Mouse (Mus musculus) hindbrain, embryonic 15.5 days (tissue): ENCODE measurements at regions not wholly inside any gene's neighbourhood (a gene's known extent, or its start where the extent isn't known, plus 50 kb on each side); places are given as distances from the start of the nearest gene placed in this dataset.

Experiments
- ATAC-seq: fragments of 200-750 bp; cut with Nextera tagmentation; 2 replicates; pipeline ENCODE4 v1.8.0; 2017; ENCODE audit warnings: low read depth, moderate number of reproducible peaks, moderate TSS enrichment; ENCODE audit not compliant: low FRiP score
- H3K27ac ChIP-seq: fragments of 300-500 bp; sonication (generic); replicated peaks from 2 replicates; pipeline ENCODE4 v1.5.1; 2015; ENCODE audit warnings: mild to moderate bottlenecking, inconsistent platforms
- H3K27me3 ChIP-seq: fragments of 300-500 bp; sonication (generic); 2 replicates; pipeline ENCODE4 v1.6.1; 2015; ENCODE audit warnings: control low read depth, inconsistent platforms
- H3K36me3 ChIP-seq: fragments of 300-500 bp; sonication (generic); 2 replicates; pipeline ENCODE4 v1.6.1; 2015; ENCODE audit warnings: control low read depth, inconsistent platforms
- H3K4me1 ChIP-seq: fragments of 300-500 bp; sonication (generic); replicated peaks from 2 replicates; pipeline ENCODE4 v1.6.1; 2015; ENCODE audit warnings: control low read depth, inconsistent platforms
- H3K4me2 ChIP-seq: fragments of 300-500 bp; sonication (generic); 2 replicates; pipeline ENCODE4 v1.6.1; 2015; ENCODE audit warnings: moderate library complexity, mild to moderate bottlenecking, inconsistent platforms
- H3K4me3 ChIP-seq: fragments of 300-500 bp; sonication (generic); 2 replicates; pipeline ENCODE4 v1.5.1; 2015; ENCODE audit warnings: mild to moderate bottlenecking, inconsistent platforms
- H3K9ac ChIP-seq: fragments of 300-500 bp; sonication (generic); 2 replicates; pipeline ENCODE4 v1.6.1; 2015; ENCODE audit warnings: inconsistent platforms
- H3K9me3 ChIP-seq: fragments of 300-500 bp; sonication (generic); 2 replicates; pipeline ENCODE4 v1.6.1; 2016; ENCODE audit warnings: control low read depth, inconsistent platforms
- WGBS: fragments of 180-500 bp; shearing (Covaris S2); methylation state at CpG from one replicate; pipeline ENCODE4 v1.1.7; 2015; 5-methylcytosine and 5-hydroxymethylcytosine counted together

DNA sequence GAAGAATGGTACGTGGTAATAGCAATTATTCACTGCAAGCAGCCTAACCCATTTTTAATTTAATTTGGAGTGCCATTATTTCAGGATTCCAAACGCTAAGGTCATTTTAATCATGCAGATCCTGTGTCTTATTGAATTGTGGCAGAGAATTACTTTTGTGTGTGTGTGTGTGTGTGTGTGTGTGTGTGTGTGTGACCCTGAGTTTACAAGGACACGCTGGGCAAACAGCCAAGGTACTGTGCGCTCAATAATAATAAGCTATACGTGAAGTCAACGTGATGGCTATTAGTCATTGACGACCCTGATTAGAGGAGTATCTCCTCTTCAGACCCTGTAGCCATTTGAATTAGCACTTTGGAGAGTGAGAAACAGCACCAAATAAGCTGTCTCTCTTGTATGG is 144.1 kb downstream of the Klf7 start:
- Histone ChIP-seq H3K36me3 (no peaks in the 10 kb centered on the region), H3K27ac (no peak overlapping the region), H3K9ac (no peak overlapping the region), H3K9me3 (no peaks in the 10 kb centered on the region), H3K27me3 (no peaks in the 10 kb centered on the region), H3K4me3 (no peak overlapping the region), H3K4me1 (0 out of 2 replicates have a peak, but pooled peaks cover 10% of the 10 kb centered on the region), H3K4me2 (no peak overlapping the region)
- ATAC-seq = no peak
- 35% methylated on average over 7 of the region's 7 CpGs for WGBS

DNA sequence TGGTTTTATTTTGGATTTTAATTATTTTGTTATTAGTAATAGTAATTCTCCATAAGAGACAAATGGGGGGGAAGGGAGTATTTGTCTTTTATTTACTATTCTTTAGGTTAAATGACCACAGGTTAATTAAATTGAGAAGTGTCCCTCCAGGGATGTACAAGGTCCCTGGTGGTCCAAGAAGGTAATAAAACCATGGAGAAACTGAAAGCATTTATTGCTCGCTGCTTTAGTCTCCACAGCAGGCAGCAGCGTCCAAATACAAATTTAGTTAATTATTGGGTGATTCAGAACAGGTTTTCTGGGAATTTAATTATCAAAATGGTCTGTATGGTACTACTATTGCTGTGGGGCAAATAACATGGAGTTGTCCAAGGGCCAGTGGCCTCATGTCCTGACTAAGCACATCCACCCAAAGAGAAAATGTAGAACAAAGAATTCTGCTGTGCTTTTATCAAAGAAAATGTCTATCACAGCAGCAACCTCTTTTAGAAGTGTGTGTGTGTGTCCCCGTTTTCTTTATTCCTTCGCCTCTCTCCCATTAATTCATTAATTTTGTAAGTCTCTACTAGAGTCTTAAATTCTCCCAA is 144.7 kb downstream of the Klf7 start:
- 0 out of 2 replicates have a peak, but pooled peaks cover 10% of the 10 kb centered on the region for H3K4me1 ChIP-seq
- H3K4me2 ChIP-seq = no peak overlapping the region
- ATAC-seq = no peak
- no peak overlapping the region for H3K4me3 ChIP-seq
- no peaks in the 10 kb centered on the region for H3K27me3 ChIP-seq
- H3K9ac ChIP-seq = no peak overlapping the region
- H3K36me3 ChIP-seq = no peaks in the 10 kb centered on the region
- H3K27ac ChIP-seq = no peak overlapping the region
- H3K9me3 ChIP-seq = no peaks in the 10 kb centered on the region
- 43% methylated on average over 4 of the region's 4 CpGs for WGBS

DNA sequence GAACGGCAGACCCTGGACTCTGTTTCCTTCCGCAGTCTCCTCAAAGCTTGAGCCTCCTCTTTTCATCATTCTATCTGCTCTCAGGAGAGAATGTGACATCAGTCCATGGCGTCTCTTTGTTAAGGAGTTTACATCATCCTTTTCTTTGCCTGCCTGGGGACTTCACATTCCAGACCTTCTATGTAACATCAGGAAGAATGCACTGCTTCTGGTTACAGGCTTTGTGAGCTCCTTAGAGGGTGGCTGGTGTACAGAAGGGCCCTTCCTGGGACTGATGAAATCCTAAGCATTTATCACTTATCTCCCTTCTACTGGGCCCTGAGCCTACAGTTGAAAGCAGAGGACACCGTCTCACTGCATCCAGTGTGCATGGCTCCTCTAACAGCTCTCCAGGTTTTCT is 145.2 kb downstream of the Klf7 start:
- Histone ChIP-seq H3K9ac (no peak overlapping the region), H3K4me1 (0 out of 2 replicates have a peak, but pooled peaks cover 10% of the 10 kb centered on the region), H3K4me3 (no peak overlapping the region), H3K36me3 (no peaks in the 10 kb centered on the region), H3K27ac (0 out of 2 replicates have a peak overlapping the region, but pooled peaks have one; percentile 20), H3K9me3 (no peaks in the 10 kb centered on the region), H3K4me2 (no peak overlapping the region), H3K27me3 (no peaks in the 10 kb centered on the region)
- 53% methylated on average over 4 of the region's 4 CpGs for WGBS
- no peak for ATAC-seq

DNA sequence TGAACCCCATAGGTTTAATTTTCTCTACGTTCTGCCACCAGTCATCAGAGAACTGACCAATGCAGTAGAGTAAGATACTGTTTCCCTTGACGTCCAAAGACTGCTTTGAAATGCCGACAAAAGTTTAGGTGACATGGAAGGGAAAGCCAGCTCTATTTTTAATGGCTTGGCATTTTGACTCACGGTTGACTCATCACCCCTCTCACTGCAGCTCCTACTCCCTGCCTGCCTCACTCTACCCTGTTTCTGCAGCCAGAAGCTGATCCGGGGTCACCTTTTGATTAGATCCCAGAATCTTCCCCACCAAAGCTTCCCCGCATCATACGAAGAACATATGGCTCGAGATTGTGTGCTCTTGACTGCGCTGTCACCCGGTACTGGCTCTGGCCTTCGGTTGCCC is 154.2 kb downstream of the Klf7 start:
- 93% methylated on average over 11 of the region's 11 CpGs for WGBS
- Histone ChIP-seq H3K36me3 (no peaks in the 10 kb centered on the region), H3K27ac (no peak overlapping the region), H3K4me3 (no peak overlapping the region), H3K4me1 (no peaks in the 10 kb centered on the region), H3K9ac (no peak overlapping the region), H3K4me2 (no peak overlapping the region), H3K9me3 (no peaks in the 10 kb centered on the region), H3K27me3 (no peaks in the 10 kb centered on the region)
- no peak for ATAC-seq

GRCm38 (mm10) chr1:63965446-63965845 is 156.6 kb downstream of the Klf7 start:
- Histone ChIP-seq H3K27me3 (no peaks in the 10 kb centered on the region), H3K4me3 (no peak overlapping the region), H3K27ac (no peak overlapping the region), H3K4me2 (no peak overlapping the region), H3K36me3 (no peaks in the 10 kb centered on the region), H3K9me3 (no peaks in the 10 kb centered on the region), H3K9ac (no peak overlapping the region), H3K4me1 (no peaks in the 10 kb centered on the region)
- no peak for ATAC-seq

- no peak overlapping the region for H3K9ac ChIP-seq
- no peak overlapping the region for H3K4me2 ChIP-seq
- H3K4me3 ChIP-seq = no peak overlapping the region
- no peaks in the 10 kb centered on the region for H3K36me3 ChIP-seq
- H3K27ac ChIP-seq = no peak overlapping the region
- no peaks in the 10 kb centered on the region for H3K27me3 ChIP-seq
- no peak for ATAC-seq
- H3K4me1 ChIP-seq = no peaks in the 10 kb centered on the region
- H3K9me3 ChIP-seq = no peaks in the 10 kb centered on the region
- 77% methylated on average over 1 of the region's 1 CpGs for WGBS
Measured at GRCm38 (mm10) chr1:63964519-63964918, 157.6 kb downstream of the Klf7 start.

DNA sequence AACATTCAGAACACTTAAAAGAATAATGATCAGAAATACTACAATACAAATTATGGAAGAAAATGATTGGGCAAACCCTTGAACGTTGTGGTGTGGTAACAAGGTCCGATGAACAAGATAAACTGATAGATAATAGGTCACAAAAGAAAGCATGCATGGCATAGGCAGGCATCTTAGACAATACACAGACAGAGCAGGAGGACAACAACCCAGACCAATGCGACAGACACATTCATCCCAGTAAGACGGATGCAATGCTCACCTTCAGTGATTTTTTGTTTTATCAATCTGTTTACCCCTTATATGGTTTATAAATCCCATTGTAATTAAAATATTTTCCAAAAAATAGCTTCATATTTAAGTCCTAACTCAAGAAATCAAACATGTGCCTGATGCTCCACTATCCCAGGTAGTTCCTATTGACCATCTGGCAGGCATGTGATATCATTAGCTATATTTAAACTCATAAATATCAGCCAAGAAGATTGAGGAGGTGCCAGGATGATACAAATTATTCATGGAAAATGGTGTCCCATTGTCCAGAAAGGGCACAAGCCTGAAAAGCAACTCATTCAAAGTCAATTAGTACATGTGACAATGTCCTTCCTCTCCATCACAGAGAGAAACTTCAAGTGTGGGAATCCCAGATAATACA is 166.3 kb downstream of the Klf7 start:
- 91% methylated on average over 4 of the region's 4 CpGs for WGBS
- Histone ChIP-seq H3K4me3 (no peak overlapping the region), H3K27me3 (no peaks in the 10 kb centered on the region), H3K4me1 (peaks cover 14% of the 10 kb centered on the region; the same call in 1 of the 2 replicates), H3K36me3 (no peaks in the 10 kb centered on the region), H3K27ac (no peak overlapping the region), H3K9me3 (no peaks in the 10 kb centered on the region), H3K4me2 (no peak overlapping the region), H3K9ac (no peak overlapping the region)
- no peak for ATAC-seq

DNA sequence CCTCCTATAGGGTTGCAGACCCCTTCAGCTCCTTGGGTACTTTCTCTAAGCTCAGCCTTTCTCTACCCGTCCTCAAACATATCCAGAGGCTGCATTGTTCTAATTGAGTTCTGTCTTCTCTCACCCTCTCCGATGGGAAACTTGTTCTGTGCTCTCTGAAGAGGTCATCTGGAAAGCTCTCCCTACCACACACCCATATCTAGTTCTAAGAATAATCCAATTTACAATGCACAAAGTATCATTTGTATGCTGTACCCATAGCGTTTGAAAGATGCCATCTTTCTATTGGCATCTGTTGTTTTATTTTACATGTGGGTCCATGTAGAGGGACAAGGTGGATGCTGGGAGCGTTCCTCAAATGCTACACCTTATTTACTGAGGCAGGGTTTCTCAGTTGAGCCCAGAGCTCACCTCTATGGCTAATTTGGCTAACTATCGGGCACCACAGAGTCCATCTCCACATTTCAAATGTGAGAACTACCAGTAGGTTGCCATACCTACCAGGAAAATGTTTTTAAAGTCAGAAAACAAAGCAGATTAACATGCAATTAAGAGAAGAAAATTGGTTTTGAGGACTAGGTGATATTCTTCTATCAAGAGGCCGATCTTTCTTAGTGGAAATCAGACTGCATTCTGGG is 167.1 kb downstream of the Klf7 start:
- H3K27me3 ChIP-seq = no peaks in the 10 kb centered on the region
- H3K27ac ChIP-seq = no peak overlapping the region
- 92% methylated on average over 6 of the region's 6 CpGs for WGBS
- H3K36me3 ChIP-seq = no peaks in the 10 kb centered on the region
- no peak for ATAC-seq
- H3K4me3 ChIP-seq = no peak overlapping the region
- H3K4me1 ChIP-seq = peaks cover 14% of the 10 kb centered on the region; the same call in 1 of the 2 replicates
- H3K4me2 ChIP-seq = no peak overlapping the region
- H3K9me3 ChIP-seq = no peaks in the 10 kb centered on the region
- no peak overlapping the region for H3K9ac ChIP-seq

DNA sequence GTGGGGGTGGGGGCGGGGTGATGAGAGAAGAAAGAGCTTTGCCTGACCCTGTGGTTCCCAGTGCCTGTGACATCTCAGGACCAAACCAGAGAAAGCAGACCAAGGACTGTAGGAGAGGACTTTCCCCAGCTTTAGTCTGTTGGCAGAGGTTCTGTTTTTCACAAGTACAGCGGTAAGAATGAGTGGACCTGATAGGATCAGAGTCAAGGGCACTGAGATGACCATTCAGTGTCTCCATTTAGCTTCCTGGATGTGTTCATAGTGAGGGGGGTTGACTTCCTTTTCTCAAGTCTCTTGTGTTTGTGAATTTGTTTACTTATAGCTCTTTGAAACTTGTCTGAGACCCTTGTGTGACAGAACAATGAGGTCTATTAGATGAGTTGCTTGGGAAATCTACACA is 167.9 kb downstream of the Klf7 start:
- no peak for ATAC-seq
- Histone ChIP-seq H3K36me3 (no peaks in the 10 kb centered on the region), H3K9me3 (no peaks in the 10 kb centered on the region), H3K9ac (no peak overlapping the region), H3K27me3 (no peaks in the 10 kb centered on the region), H3K4me1 (peaks cover 14% of the 10 kb centered on the region; the same call in 1 of the 2 replicates), H3K27ac (no peak overlapping the region), H3K4me3 (no peak overlapping the region), H3K4me2 (no peak overlapping the region)
- WGBS = 74% methylated on average over 2 of the region's 2 CpGs

GRCm38 (mm10) chr1:63953229-63953883 is 168.7 kb downstream of the Klf7 start:
- H3K4me1 ChIP-seq = peaks cover 14% of the 10 kb centered on the region; the same call in 1 of the 2 replicates
- ATAC-seq = peak; percentile 91
- no peaks in the 10 kb centered on the region for H3K9me3 ChIP-seq
- 44% methylated on average over 18 of the region's 18 CpGs for WGBS
- H3K27ac ChIP-seq = no peak overlapping the region
- H3K9ac ChIP-seq = no peak overlapping the region
- H3K4me2 ChIP-seq = 0 out of 2 replicates have a peak overlapping the region, but pooled peaks have one; percentile 7
- H3K27me3 ChIP-seq = no peaks in the 10 kb centered on the region
- no peaks in the 10 kb centered on the region for H3K36me3 ChIP-seq
- H3K4me3 ChIP-seq = no peak overlapping the region

DNA sequence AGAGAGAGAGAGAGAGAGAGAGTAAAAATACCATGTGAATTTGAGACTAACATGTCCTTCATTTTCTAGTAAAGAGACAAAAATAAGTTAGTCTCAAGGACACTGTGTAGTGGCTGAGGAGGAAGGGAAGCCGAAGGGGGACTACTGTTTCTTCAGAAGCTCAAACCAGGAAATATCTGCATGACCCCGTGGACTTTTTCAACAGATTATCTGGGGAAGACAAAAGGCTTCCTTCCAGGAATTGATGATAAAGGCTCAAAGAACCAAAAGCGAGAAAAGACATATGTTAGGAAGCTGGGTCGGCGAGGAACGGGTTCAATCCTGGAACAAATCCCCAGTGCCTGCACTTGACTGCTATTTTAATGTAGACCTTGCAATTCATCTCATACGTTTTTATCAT is 170.4 kb downstream of the Klf7 start:
- no peak overlapping the region for H3K4me3 ChIP-seq
- WGBS = 71% methylated on average over 7 of the region's 7 CpGs
- no peak overlapping the region for H3K9ac ChIP-seq
- H3K4me1 ChIP-seq = peaks cover 14% of the 10 kb centered on the region; the same call in 1 of the 2 replicates
- H3K9me3 ChIP-seq = no peaks in the 10 kb centered on the region
- H3K27me3 ChIP-seq = no peaks in the 10 kb centered on the region
- ATAC-seq = no peak
- no peaks in the 10 kb centered on the region for H3K36me3 ChIP-seq
- 0 out of 2 replicates have a peak overlapping the region, but pooled peaks have one; percentile 8 for H3K27ac ChIP-seq
- H3K4me2 ChIP-seq = no peak overlapping the region

DNA sequence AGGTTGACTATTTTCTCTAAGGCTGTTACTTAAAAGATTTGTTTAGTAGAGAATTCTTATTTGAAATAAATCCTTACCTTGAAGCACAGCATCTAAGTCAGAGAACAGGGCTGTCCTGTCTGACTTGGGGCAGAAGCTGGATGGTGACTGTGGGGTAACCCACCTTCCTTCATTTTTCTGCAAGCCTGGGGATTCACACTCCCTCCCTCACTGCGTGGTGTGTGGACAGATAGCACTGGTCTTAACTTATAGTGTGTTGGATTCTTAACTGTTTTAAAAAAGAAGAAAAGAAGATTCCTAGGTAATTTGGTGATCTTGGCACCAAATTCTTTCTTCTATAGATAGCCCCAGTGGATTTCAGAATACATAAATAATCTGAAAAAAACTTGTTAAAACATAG is 174.8 kb downstream of the Klf7 start:
- Histone ChIP-seq H3K27me3 (no peaks in the 10 kb centered on the region), H3K4me2 (no peak overlapping the region), H3K9ac (no peak overlapping the region), H3K4me3 (no peak overlapping the region), H3K27ac (no peak overlapping the region), H3K4me1 (0 out of 2 replicates have a peak, but pooled peaks cover 5% of the 10 kb centered on the region), H3K9me3 (no peaks in the 10 kb centered on the region), H3K36me3 (no peaks in the 10 kb centered on the region)
- 65% methylated on average over 1 of the region's 1 CpGs for WGBS
- no peak for ATAC-seq
